Mouse (Mus musculus) cerebellum, adult 2 months (tissue): Measurements from ENCODE around the gene Nrxn2.

Experiments
- CTCF ChIP-seq: fragments of 200-500 bp; IDR thresholded peaks from 2 replicates; pipeline ENCODE4 v1.5.1; 2011; ENCODE audit warnings: low read depth, mild to moderate bottlenecking, control low read depth, low read length, moderate library complexity, borderline replicate concordance; ENCODE audit not compliant: insufficient read depth
- POLR2A ChIP-seq: fragments of 200-500 bp; IDR thresholded peaks from 2 replicates; pipeline ENCODE4 v1.6.1; 2011; ENCODE audit warnings: low read length, control low read depth, borderline replicate concordance; ENCODE audit not compliant: insufficient read depth

- TF ChIP-seq CTCF: no peak
- TF ChIP-seq POLR2A: no peak
These were observed 110.9 kb downstream of the Nrxn2 start for GRCm38 (mm10) chr19:6529265-6529985.
